Mouse (Mus musculus) embryonic facial prominence, embryonic 10.5 days (tissue): ENCODE results near the gene Vmn1r22. TPM values are rescaled to one million over a fixed set of nuclear protein-coding genes. Genes with fewer than 3 reads are reported as not detected.
A peak's percentile ranks its signal among the peaks of the same experiment; 100 is the strongest.
"Not testable (repeated sequence)": the region's sequence is repeated elsewhere in the genome, so short reads cannot be mapped to it uniquely, and the experiment has no call there.

Source experiments
- DNase-seq: peaks from one replicate; pipeline ENCODE4 v3.0.0-alpha.2; 2017; ENCODE audit warnings: low spot score
- H3K27ac ChIP-seq: fragments of 300-500 bp; sonication (generic); replicated peaks from 2 replicates; pipeline ENCODE4 v1.5.1; 2016; ENCODE audit warnings: mild to moderate bottlenecking
- H3K27me3 ChIP-seq: fragments of 300-500 bp; sonication (generic); replicated peaks from 2 replicates; pipeline ENCODE4 v1.6.1; 2016; ENCODE audit warnings: low read depth, mild to moderate bottlenecking; ENCODE audit not compliant: poor library complexity, severe bottlenecking
- H3K36me3 ChIP-seq: fragments of 300-500 bp; sonication (generic); replicated peaks from 2 replicates; pipeline ENCODE4 v1.6.1; 2016; ENCODE audit warnings: mild to moderate bottlenecking, moderate library complexity
- H3K4me1 ChIP-seq: fragments of 300-500 bp; sonication (generic); 2 replicates; pipeline ENCODE4 v1.6.1; 2016
- H3K4me3 ChIP-seq: fragments of 300-500 bp; sonication (generic); 2 replicates; pipeline ENCODE4 v1.5.1; 2016; ENCODE audit warnings: mild to moderate bottlenecking, moderate library complexity
- H3K9me3 ChIP-seq: fragments of 300-500 bp; sonication (generic); 2 replicates; pipeline ENCODE4 v1.6.1; 2016; ENCODE audit warnings: mild to moderate bottlenecking
- WGBS: fragments of 180-500 bp; shearing (Covaris S2); methylation state at CpG from one replicate; pipeline ENCODE4 v1.1.7; 2016; 5-methylcytosine and 5-hydroxymethylcytosine counted together
- polyA plus RNA-seq: library from polyadenylated mRNA; unstranded; fragments of >200 nt; fragmentation: Nextera tagmentation; extraction: Ambion mirVana; gene quantifications from 2 replicates; pipeline ENCODE4 v1.2.1, GENCODE M21; 2016

The Vmn1r22 gene
- polyA plus RNA-seq = not detected in 2 replicates

DNA sequence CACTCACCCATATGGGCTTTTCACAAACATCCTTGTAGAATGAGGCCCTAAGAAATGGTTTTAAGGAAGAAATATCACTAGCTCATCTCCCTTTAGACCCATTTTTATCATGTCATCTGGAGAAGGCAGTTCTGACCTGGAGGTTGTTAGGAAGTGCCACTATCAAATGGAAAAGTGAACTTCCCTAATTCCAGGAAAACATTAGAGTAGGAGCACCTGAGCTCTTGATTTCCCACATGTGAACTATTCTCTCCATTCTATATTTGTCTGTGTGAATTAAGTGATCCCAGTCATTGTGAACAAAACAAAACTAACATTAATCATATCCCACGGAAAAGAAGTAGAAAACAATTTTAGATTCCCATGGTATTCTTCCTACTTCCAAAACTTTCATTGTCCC, at the start of gene Vmn1r22:
Gene Vmn1r22 (minus strand): TSS at position 101 of the 400 bp plus-strand sequence.
- H3K27me3 ChIP-seq = no peaks in the 10 kb centered on the region
- H3K9me3 ChIP-seq = no peaks in the 10 kb centered on the region
- H3K4me3 ChIP-seq = no peak within 1 kb of the TSS
- no peaks in the 10 kb centered on the region for H3K36me3 ChIP-seq
- H3K4me1 ChIP-seq = no peaks in the 10 kb centered on the region
- no peak for DNase-seq
- 83% methylated on average over 1 of the region's 1 CpGs for WGBS
- H3K27ac ChIP-seq = no peak within 1 kb of the TSS

DNA sequence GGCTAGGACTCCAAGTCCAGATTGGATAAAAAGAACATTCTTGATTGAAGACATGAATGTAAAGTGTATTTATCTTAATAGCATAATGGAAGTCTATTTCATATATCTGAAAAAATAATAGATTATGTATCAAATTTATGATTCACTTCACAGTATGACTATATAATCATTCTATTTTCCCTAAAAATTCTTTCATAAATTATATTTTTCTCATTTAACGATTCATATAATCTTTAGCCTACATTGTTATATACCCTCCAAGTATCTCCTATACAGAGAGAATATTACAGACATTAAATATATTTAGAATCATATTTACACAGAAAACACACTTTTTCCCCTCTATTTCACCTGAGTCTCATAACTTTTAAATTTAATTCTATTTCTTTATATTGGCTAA, 18.9 kb upstream of the Vmn1r22 start, which contains the start of gene Vmn1r23:
Gene Vmn1r23 (minus strand): TSS at position 101 of the 400 bp plus-strand sequence.
- Histone ChIP-seq H3K27me3 (no peaks in the 10 kb centered on the region), H3K9me3 (no peaks in the 10 kb centered on the region), H3K4me3 (no peak within 1 kb of the TSS), H3K4me1 (no peaks in the 10 kb centered on the region), H3K27ac (no peak within 1 kb of the TSS), H3K36me3 (no peaks in the 10 kb centered on the region)
- DNase-seq = no peak
- WGBS = 91% methylated on average over 1 of the region's 1 CpGs

- 0 out of 2 replicates have a peak, but pooled peaks cover 2% of the 10 kb centered on the region for H3K9me3 ChIP-seq
- WGBS = 62% methylated on average over 6 of the region's 6 CpGs
- no peaks in the 10 kb centered on the region for H3K4me1 ChIP-seq
- H3K27me3 ChIP-seq = no peaks in the 10 kb centered on the region
- peak; percentile 29 for DNase-seq
- H3K4me3 ChIP-seq = no peak overlapping the region
- H3K36me3 ChIP-seq = no peaks in the 10 kb centered on the region
- H3K27ac ChIP-seq = no peak overlapping the region
Observed at GRCm38 (mm10) chr6:57859043-57860042, 48.5 kb downstream of the Vmn1r22 start.

GRCm38 (mm10) chr6:57851177-57851576, 56.7 kb downstream of the Vmn1r22 start:
- H3K36me3 ChIP-seq = not testable (repeated sequence)

DNA sequence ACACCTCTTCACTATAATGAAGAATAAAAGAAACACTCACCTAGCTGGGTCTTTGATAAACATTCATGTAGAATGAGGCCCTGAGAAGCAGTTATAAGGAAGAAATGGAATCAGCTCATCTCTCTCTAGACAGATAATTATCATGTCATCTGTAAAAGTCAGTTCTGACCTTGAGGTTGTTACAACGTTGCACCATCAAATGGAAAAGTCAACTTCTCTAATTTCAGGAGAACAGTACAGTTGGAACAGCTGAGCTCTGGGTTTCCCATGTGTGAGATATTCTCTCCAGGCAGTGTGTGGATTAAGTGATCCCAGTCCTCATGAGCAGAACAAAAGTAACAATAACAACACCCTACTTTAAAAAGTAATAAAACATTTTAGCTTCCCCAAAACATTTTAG, 57.5 kb downstream of the Vmn1r22 start, which contains the start of gene Vmn1r21:
Gene Vmn1r21 (minus strand): TSS at position 58 of the 400 bp plus-strand sequence.
- no peaks in the 10 kb centered on the region for H3K27me3 ChIP-seq
- no peaks in the 10 kb centered on the region for H3K4me1 ChIP-seq
- no peaks in the 10 kb centered on the region for H3K9me3 ChIP-seq
- no peaks in the 10 kb centered on the region for H3K36me3 ChIP-seq
- no peak within 1 kb of the TSS for H3K4me3 ChIP-seq
- DNase-seq = no peak
- WGBS = 76% methylated on average over 1 of the region's 1 CpGs
- no peak within 1 kb of the TSS for H3K27ac ChIP-seq

More at GRCm38 (mm10) chr6:57851177-57851576, 56.7 kb downstream of the Vmn1r22 start:
- not testable (repeated sequence) for H3K4me3 ChIP-seq, H3K4me1 ChIP-seq, H3K27ac ChIP-seq, DNase-seq, H3K27me3 ChIP-seq, H3K9me3 ChIP-seq
- WGBS = 87% methylated on average over 5 of the region's 5 CpGs

Other genes starting within 250 kb of the Vmn1r22 start
- gene Pyurf, start 215.9 kb downstream of the Vmn1r22 start, polyA plus RNA-seq = 19.1 and 21.0 TPM in 2 replicates
- 33.8 and 36.6 TPM in 2 replicates for gene Lancl2, start 205.5 kb downstream of the Vmn1r22 start, polyA plus RNA-seq
- 63.3 and 66.0 TPM in 2 replicates for gene Vopp1, start 82.9 kb downstream of the Vmn1r22 start, polyA plus RNA-seq
- gene Vmn1r21, start 57.7 kb downstream of the Vmn1r22 start, polyA plus RNA-seq = not detected in 2 replicates
- gene Vmn1r23, start 18.8 kb upstream of the Vmn1r22 start, polyA plus RNA-seq = not detected in 2 replicates
- not detected in 2 replicates for gene Vmn1r24, start 53.5 kb upstream of the Vmn1r22 start, polyA plus RNA-seq
- gene Vmn1r25, start 72.8 kb upstream of the Vmn1r22 start, polyA plus RNA-seq = not detected in 2 replicates
- gene Vmn1r26, start 107.1 kb upstream of the Vmn1r22 start, polyA plus RNA-seq = not detected in 2 replicates